Mouse (Mus musculus) gastrocnemius, postnatal 36 days (tissue): ENCODE data around the gene Mical3. TPM values are rescaled to one million over a fixed set of nuclear protein-coding genes. Genes with fewer than 3 reads are reported as not detected.
"Not testable (repeated sequence)": the region's sequence is repeated elsewhere in the genome, so short reads cannot be mapped to it uniquely, and the experiment has no call there.

Experiments
- DNase-seq, 2 experiments: peaks; one replicate each; pipeline ENCODE4 v3.0.0; 2022
- intact Hi-C: fragments of 180-260 bp; cut with DNase I; formaldehyde crosslinking; loops from one replicate; pipeline ENCODE4 v1.15.1; 2025
- total RNA-seq, 2 experiments: library from RNA; stranded (reverse); gene quantifications; 2 replicates each; pipeline ENCODE4 v1.2.3; 2021

Mical3 gene
- total RNA-seq, 2 experiments from 2014 or later = 49.6 to 54.7 TPM

- intact Hi-C loops = no loop called here
- no peak for DNase-seq
Measured at GRCm38 (mm10) chr6:120914911-120915648, 215.7 kb downstream of the Mical3 start.

- intact Hi-C loops = no loop called here
- DNase-seq = no peak
Measured at GRCm38 (mm10) chr6:120914533-120914910, 216.3 kb downstream of the Mical3 start.

GRCm38 (mm10) chr6:120913783-120914182 is 217.0 kb downstream of the Mical3 start:
- DNase-seq = no peak
- intact Hi-C loops = no loop called here

GRCm38 (mm10) chr6:120912931-120913330 is 217.9 kb downstream of the Mical3 start:
- no peak for DNase-seq
- intact Hi-C loops = no loop called here

DNA sequence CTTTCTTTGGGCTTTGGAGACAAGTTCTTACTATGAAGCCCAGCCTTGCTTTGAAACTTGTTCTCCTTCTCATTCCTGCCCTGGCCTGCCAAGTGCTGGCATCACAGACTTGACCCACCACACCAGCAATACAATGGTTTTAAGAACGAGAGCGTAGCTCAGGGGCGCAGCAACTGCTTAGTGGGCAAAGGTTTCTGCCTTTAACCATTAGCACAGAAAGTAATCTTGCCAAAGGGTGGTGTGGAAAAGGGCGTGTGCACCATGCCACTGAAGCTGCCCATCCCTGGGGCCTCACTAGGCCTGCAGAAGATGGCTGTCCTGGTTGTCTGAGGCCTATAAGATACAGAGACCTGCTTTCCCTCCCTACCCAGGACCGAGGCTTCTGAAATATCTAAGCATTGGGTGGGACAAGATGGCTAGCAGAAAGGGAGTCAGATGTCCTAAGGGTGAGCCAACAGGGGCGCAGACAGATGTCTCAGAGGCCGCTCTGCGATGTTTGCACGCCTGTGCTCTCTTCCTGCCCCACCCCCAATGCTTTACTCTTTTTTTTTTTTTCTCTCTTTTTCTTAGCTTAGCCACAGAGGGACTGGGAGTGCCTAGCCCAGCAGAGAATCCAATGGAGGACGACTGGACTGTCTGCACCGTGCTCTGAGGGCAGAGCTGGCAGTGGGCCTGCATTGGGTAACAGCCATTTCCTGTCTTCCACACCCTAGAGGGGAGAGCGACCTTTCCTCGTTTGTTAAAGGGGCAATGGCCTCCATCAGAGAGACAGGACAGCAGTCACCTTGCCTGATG is 219.4 kb downstream of the Mical3 start:
- intact Hi-C loops = no loop called here
- no peak for DNase-seq

- DNase-seq = no peak
Measured at GRCm38 (mm10) chr6:120909501-120909900, 221.3 kb downstream of the Mical3 start.

GRCm38 (mm10) chr6:120907876-120908597 is 222.8 kb downstream of the Mical3 start:
- intact Hi-C loops, DNase-seq: not testable (repeated sequence)

More at GRCm38 (mm10) chr6:120909501-120909900, 221.3 kb downstream of the Mical3 start:
- intact Hi-C loops = no loop called here

DNA sequence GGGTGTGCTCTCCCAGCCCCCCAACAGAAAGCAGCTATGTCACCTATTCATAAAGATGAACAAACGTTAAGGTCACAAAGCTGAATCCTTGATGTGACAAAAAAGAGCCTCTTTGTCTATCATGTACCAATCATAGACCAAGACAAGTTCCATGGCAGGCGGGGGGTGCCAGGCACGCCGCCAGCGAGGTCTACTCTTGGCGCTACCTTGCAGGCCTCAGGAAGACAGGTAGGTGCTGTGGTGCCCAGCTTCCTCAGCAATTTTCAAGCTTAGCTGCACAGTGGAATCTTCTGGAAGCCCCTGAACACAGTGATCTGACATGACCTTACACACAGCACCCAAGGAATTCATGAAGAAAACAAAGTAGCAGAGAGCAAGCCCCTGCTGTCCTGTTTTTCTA is 224.3 kb downstream of the Mical3 start:
- intact Hi-C loops = no loop called here

DNA sequence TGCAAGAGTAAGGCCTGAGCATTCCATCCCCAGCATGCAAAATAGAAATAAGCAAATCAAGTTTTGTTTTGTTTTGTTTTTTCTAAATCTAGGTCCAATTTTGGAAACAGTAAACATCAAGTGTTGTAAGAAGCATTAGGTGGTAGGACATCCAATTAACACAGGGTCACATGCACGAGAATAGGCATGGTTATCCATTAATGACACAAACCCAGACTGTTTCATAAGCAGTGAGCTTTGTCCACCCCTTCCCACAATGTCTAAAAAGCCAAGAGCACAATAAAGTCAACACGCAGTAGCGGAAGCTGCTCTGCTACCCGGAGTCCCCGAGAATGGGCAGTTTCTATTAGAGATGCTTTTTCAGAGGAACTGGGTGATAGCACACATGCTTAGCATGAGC is 225.7 kb downstream of the Mical3 start:
- intact Hi-C loops = no loop called here
- DNase-seq = no peak

More for the DNA sequence above, 224.3 kb downstream of the Mical3 start:
- no peak for DNase-seq

GRCm38 (mm10) chr6:120903961-120904360 is 226.8 kb downstream of the Mical3 start:
- DNase-seq = no peak
- intact Hi-C loops = loop anchor here (5.0 kb wide), 1 partner anchor 53 kb away; no protein-coding TSS in a partner anchor

GRCm38 (mm10) chr6:120903450-120903912 is 227.3 kb downstream of the Mical3 start:
- intact Hi-C loops = loop anchor here (5.0 kb wide), 1 partner anchor 54 kb away; no protein-coding TSS in a partner anchor
- DNase-seq = no peak

DNA sequence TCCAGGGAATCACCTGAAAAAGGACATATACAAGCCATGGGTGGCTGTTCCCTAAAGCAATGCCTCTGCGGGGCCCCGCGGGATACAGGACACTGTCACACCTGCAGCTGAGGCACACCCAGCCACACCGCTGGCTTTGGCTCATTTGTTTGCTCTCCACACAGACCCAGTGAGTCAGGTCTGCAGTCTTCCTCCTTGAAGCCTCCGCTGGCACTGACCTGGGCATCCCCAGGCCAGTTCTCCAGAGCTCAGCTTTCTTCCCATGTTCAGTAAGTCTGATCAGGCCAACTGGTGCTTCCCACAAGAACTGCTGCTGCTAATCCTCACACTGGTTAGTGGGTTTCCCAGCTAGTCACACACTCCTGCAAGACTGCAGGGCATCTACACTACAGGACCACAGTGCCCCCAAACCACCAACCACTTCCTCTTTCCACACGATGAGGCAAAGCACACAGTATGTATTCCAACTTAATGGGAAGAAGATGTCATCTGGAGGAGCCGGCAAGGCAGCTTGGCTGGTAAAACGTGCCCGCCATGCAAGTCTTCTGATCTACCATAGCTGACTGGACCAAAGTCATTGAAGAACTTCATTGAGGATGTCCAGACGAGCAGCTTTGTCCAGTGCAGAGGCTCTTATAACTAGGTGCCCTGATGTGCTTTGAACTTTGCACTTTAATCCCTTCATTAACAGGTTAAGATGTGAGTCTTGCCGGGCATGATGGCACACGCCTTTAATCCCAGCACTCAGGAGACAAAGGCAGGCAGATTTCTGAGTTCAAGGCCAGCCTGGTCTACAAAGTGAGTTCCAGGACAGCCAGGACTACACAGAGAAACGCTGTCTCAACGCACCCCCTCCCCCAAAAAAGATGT is 228.8 kb downstream of the Mical3 start:
- no peak for DNase-seq
- intact Hi-C loops = loop anchor here (5.0 kb wide), 1 partner anchor 55 kb away; no protein-coding TSS in a partner anchor

DNA sequence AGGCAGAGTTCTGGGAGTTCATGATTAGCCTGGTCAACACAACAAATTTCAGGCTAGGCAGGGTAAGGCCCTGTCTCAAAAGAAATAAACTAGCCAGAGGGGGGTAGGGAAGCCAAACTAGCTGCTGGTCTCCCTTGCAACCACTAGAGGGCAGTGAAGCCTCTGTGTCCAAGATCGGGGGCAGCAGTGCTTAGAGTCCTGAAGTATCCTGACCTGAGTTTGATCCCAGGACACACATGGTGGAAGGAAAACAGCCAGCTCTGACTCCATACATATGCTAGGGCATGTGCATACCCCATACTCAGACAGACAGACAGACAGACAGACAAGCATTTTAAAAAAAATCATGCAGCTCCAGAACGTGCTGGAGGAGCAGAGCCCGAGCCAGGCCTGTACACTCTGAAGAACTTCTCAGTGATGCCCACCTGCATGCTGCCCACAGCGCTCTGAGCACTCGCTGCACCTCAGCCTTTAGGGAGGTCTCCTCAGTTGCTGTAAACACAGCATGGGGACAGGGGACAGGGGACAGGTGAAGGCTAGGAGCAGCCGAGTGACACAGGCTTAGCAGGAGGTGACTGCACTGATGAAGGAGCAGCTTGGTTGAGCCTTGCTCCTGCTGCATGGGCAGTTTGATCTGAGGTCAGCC is 232.5 kb downstream of the Mical3 start:
- intact Hi-C loops = no loop called here
- DNase-seq = peak in 1 of 2 experiments; percentile 21

GRCm38 (mm10) chr6:120894524-120894923 is 236.3 kb downstream of the Mical3 start:
- intact Hi-C loops = no loop called here
- no peak for DNase-seq

GRCm38 (mm10) chr6:120894089-120894488 is 236.7 kb downstream of the Mical3 start:
- intact Hi-C loops = no loop called here
- DNase-seq = no peak

- intact Hi-C loops = loop anchor here (1.0 kb wide), 1 partner anchor 17 kb away; no protein-coding TSS in a partner anchor
- no peak for DNase-seq
Measured at GRCm38 (mm10) chr6:120886696-120887095, 244.1 kb downstream of the Mical3 start.

DNA sequence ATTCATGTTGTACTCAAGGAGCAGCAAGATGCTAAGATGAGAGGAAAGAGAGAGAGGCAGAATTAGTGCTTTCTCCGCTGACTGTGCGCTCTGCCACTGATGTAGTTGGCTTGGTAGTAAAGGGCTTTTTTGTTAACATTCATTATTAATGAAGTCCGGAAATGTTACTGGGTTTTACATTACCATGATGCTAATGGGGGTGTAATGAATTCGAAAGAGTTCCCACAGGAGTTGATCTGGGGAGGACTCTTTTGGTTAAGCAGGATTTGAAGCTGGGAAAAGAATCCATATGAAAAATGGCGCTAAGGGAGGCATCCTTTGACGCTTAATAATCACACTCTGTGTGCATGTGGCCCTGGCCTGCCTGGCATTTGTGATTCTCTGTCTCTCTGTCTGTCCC is 246.4 kb downstream of the Mical3 start:
- no peak for DNase-seq
- intact Hi-C loops = no loop called here
